Mouse (Mus musculus) CH12.LX (cell line): ENCODE results near the gene Mob4. TPM values are rescaled to one million over a fixed set of nuclear protein-coding genes. Genes with fewer than 3 reads are reported as not detected.

ENCODE experiments used
- DNase-seq: peaks from one replicate; pipeline ENCODE4 v3.0.0-alpha.2; 2013; ENCODE audit errors: extremely low read depth
- H3K27ac ChIP-seq: 2 replicates; pipeline ENCODE4 v1.5.1; 2012; ENCODE audit warnings: low read depth, mild to moderate bottlenecking, control low read depth, moderate library complexity; ENCODE audit not compliant: insufficient read depth
- H3K27me3 ChIP-seq: replicated peaks from 2 replicates; pipeline ENCODE3; 2012; ENCODE audit warnings: inconsistent platforms
- H3K36me3 ChIP-seq, 2 experiments: replicated peaks in 1 of 2; 2 replicates each; pipeline versions ENCODE3 to v1.6.1; 2012; ENCODE audit warnings: inconsistent platforms in 1 of 2, low read length in 1 of 2, mild to moderate bottlenecking in 1 of 2, mixed read lengths in 1 of 2, moderate library complexity in 1 of 2; ENCODE audit not compliant: control insufficient read depth in 1 of 2, insufficient read depth in 1 of 2
- H3K4me1 ChIP-seq, 2 experiments: 2 replicates each; pipeline ENCODE4 v1.6.1; 2012; ENCODE audit warnings: inconsistent platforms in 1 of 2, moderate library complexity in 1 of 2; ENCODE audit not compliant: insufficient read depth in 2 of 2, control insufficient read depth in 1 of 2
- H3K4me2 ChIP-seq: 2 replicates; pipeline ENCODE4 v1.6.1; 2012; ENCODE audit warnings: low read depth, mild to moderate bottlenecking, control low read depth; ENCODE audit not compliant: poor library complexity, insufficient read depth, severe bottlenecking
- H3K4me3 ChIP-seq, 3 experiments: fragments of 150-350 bp in 1 of 3; sonication (generic) in 1 of 3; replicated peaks in 1 of 3; 2 replicates each; pipeline versions ENCODE3 to v1.5.1; 2011 to 2012; ENCODE audit warnings: low read depth in 2 of 3, low read length in 2 of 3, mild to moderate bottlenecking in 2 of 3, moderate library complexity in 2 of 3, control low read depth in 1 of 3, improper control_type of control experiment in 1 of 3, inconsistent platforms in 1 of 3, mixed read lengths in 1 of 3; ENCODE audit not compliant: poor library complexity in 1 of 3
- H3K79me2 ChIP-seq: replicated peaks from 2 replicates; pipeline ENCODE4 v1.6.1; 2012; ENCODE audit warnings: mild to moderate bottlenecking, moderate library complexity; ENCODE audit not compliant: control insufficient read depth, poor library complexity, insufficient read depth, severe bottlenecking; ENCODE audit errors: extremely low read depth
- H3K9ac ChIP-seq: 2 replicates; pipeline ENCODE4 v1.6.1; 2012; ENCODE audit warnings: low read depth, mild to moderate bottlenecking, control low read depth, moderate library complexity; ENCODE audit not compliant: insufficient read depth
- H3K9me3 ChIP-seq: replicated peaks from 2 replicates; pipeline ENCODE3; 2012; ENCODE audit warnings: low read length, inconsistent platforms, mixed read lengths
- CHD2 ChIP-seq: IDR thresholded peaks from 2 replicates; pipeline ENCODE4 v1.6.1; 2011; ENCODE audit warnings: low read length, improper control_type of control experiment
- E2F4 ChIP-seq: IDR thresholded peaks from 2 replicates; pipeline ENCODE4 v1.6.1; 2011; ENCODE audit warnings: low read depth, low read length, improper control_type of control experiment; ENCODE audit not compliant: insufficient replicate concordance
- IRF4 ChIP-seq: IDR thresholded peaks from 2 replicates; pipeline ENCODE4 v1.6.1; 2014; ENCODE audit warnings: low read depth, mild to moderate bottlenecking, inconsistent platforms, low read length, improper control_type of control experiment
- MXI1 ChIP-seq: IDR thresholded peaks from 2 replicates; pipeline ENCODE4 v1.6.1; 2011; ENCODE audit warnings: mild to moderate bottlenecking, low read depth, low read length, improper control_type of control experiment
- POLR2A ChIP-seq: IDR thresholded peaks from 2 replicates; pipeline ENCODE4 v1.6.1; 2011; ENCODE audit warnings: low read depth, mild to moderate bottlenecking, improper control_type of control experiment, low read length
- POLR2AphosphoS2 ChIP-seq: IDR thresholded peaks from 2 replicates; pipeline ENCODE4 v1.6.1; 2011; ENCODE audit warnings: low read depth, low read length, improper control_type of control experiment
- RCOR1 ChIP-seq: conservative IDR thresholded peaks from 2 replicates; pipeline ENCODE4 v1.6.1; 2012; ENCODE audit warnings: low read depth, mild to moderate bottlenecking, inconsistent platforms, low read length, improper control_type of control experiment
- SIN3A ChIP-seq: IDR thresholded peaks from 2 replicates; pipeline ENCODE4 v1.6.1; 2012; ENCODE audit warnings: low read length, improper control_type of control experiment, inconsistent platforms
- dilution Hi-C: fragments of 300-500 bp; cut with MboI; formaldehyde crosslinking; loops from 2 replicates; pipeline ENCODE4 v1.14.3; 2020; ENCODE audit warnings: low sequenced_read_pairs; ENCODE audit not compliant: extremely low pct_unique_long_range_greater_than_20kb, extremely low pct_ligation_motif_present
- in situ Hi-C: fragments of 300-500 bp; cut with MboI; formaldehyde crosslinking; loops from 3 replicates; pipeline ENCODE4 v1.14.3; 2019; ENCODE audit warnings: low sequenced_read_pairs, low pct_ligation_motif_present, low pct_unique_long_range_greater_than_20kb, mixed read lengths
- polyA plus RNA-seq: library from polyadenylated mRNA; unstranded; fragments of >175 nt; gene quantifications from 2 replicates; pipeline ENCODE4 v1.2.1, GENCODE M21; 2012; ENCODE audit warnings: low read depth; ENCODE audit not compliant: insufficient read length
- total RNA-seq, 2 experiments: library from RNA; depleted of rRNA; stranded (reverse); fragments of 300-350 nt in 1 of 2; fragments of >200 nt in 1 of 2; gene quantifications; 2 replicates each; pipeline ENCODE4 v1.2.3; 2012 to 2014

Gene Mob4
- total and polyA plus RNA-seq, 3 experiments: 12.3 to 49.5 (median 34.1) TPM

DNA sequence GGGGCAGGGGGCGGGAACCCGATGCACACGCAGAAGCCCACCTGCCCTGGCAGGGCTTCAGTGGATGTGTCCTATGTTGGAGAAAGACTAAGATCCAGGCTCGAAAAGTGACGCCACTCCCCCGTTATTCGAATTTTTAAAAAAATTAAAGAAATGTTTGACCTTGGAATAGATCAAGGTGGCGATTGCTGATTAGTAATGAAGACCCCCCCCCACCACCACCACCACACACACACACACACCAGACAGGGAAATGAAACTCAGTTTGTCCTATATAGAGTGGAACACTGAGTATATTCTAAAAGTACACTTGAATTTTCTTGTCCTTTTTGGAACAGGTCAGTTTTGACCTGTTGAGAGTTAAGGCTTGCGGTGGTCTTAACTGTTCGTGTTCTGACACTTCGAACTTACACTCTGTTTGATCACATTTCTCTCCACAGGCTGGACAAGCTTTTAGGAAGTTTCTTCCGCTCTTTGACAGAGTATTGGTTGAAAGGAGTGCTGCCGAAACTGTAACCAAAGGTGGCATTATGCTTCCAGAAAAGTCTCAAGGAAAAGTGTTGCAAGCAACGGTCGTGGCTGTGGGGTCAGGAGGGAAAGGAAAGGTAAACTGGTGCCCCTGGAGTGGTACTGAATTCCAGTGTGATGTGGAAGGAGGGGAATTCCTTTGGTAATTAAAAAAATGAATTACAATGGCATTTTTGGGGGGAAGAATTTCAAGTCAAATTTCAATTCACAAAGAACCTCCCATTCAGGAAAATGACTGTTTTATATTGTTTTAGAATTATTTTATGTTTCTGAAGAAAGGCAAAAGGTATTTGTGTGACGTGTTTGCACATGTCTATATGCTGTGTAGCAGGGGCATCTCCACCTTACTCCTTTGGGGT lies 42.2 kb upstream of the Mob4 start:
- in situ Hi-C loops: no loop called here
- Histone ChIP-seq H3K4me1 (peaks cover 4 to 35% of the 10 kb centered on the region in 2 experiments; a peak in 3 of 4 replicates), H3K9me3 (no peaks in the 10 kb centered on the region), H3K9ac (peak overlapping the region; percentile 98), H3K4me2 (peak overlapping the region; percentile 99), H3K36me3 (peaks cover 21 to 51% of the 10 kb centered on the region in 2 experiments), H3K27ac (peak overlapping the region; percentile 73), H3K27me3 (no peaks in the 10 kb centered on the region), H3K4me3 (peak overlapping the region; percentile 87 to 100 (median 97)), H3K79me2 (peaks cover 57% of the 10 kb centered on the region)
- DNase-seq: no peak
- dilution Hi-C loops: no loop called here
- TF ChIP-seq POLR2AphosphoS2 (no peak), MXI1 (peak; percentile 55; the same call in 1 of the 2 replicates)

DNA sequence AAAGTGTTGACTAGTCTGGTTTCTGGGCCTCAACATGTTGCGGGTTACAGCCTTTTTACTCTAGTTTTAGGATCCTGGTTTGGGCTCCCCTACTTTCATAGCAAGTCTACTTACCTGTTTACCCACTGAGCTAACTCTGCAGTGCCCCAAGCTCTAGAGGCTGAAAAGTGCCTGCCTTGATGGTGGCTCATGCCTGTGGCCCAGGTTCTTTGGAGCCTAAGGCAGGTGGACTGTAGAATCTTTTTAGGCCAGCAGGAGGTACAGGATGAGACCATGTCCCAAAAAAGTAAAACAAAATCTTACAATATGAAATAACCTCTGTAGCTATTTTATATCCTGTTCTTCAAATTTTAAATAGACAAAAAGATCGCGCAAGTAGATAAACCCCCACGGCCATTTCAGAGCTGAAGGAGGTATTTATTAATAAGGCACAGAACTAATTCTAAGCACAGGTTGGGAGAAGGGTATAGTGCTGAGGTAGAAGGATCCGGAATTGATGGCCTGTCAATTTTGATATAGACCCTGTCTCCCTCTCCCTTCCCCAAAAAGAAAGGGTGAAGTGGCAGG lies 41.5 kb upstream of the Mob4 start:
- peak overlapping the region; percentile 99 for H3K4me2 ChIP-seq
- TF ChIP-seq POLR2A (peak; percentile 30; the same call in 1 of the 2 replicates), CHD2 (no peak), RCOR1 (no peak), IRF4 (no peak), E2F4 (no peak)
- TF ChIP-seq, all 38 proteins: peak for 1
- H3K79me2 ChIP-seq: peaks cover 50% of the 10 kb centered on the region
- H3K4me1 ChIP-seq: peaks cover 0 to 33% of the 10 kb centered on the region in 2 experiments; a peak in 2 of 4 replicates
- H3K36me3 ChIP-seq: peaks cover 17 to 49% of the 10 kb centered on the region in 2 experiments
- H3K9me3 ChIP-seq: no peaks in the 10 kb centered on the region
- H3K27ac ChIP-seq: no peak overlapping the region
- no peaks in the 10 kb centered on the region for H3K27me3 ChIP-seq
- dilution Hi-C loops: no loop called here
- peak overlapping the region; percentile 98 for H3K9ac ChIP-seq
- DNase-seq: no peak
- in situ Hi-C loops: no loop called here
- H3K4me3 ChIP-seq: peak overlapping the region; percentile 87 to 100 (median 97)

- H3K27me3 ChIP-seq: no peaks in the 10 kb centered on the region
- no peak for DNase-seq
- no peak overlapping the region for H3K27ac ChIP-seq
- H3K79me2 ChIP-seq: peaks cover 26% of the 10 kb centered on the region
- no peak overlapping the region for H3K4me2 ChIP-seq
- H3K9me3 ChIP-seq: no peaks in the 10 kb centered on the region
- in situ Hi-C loops (no loop called here), dilution Hi-C loops (no loop called here)
- no peak overlapping the region for H3K9ac ChIP-seq
- H3K4me1 ChIP-seq: peaks cover 0 to 24% of the 10 kb centered on the region in 2 experiments; a peak in 2 of 4 replicates
- no peak overlapping the region for H3K4me3 ChIP-seq
- TF ChIP-seq POLR2AphosphoS2: peak; percentile 89
- no peak for TF ChIP-seq SIN3A
- peak; percentile 40; the same call in 1 of the 2 replicates for TF ChIP-seq POLR2A
- peaks cover 13 to 37% of the 10 kb centered on the region in 2 experiments for H3K36me3 ChIP-seq
Measured at GRCm38 (mm10) chr1:55092056-55092455, 39.0 kb upstream of the Mob4 start.
